Mouse (Mus musculus) heart, postnatal 4 days (tissue): ENCODE measurements around the gene Slc30a9. TPM values are rescaled to one million over a fixed set of nuclear protein-coding genes. Genes with fewer than 3 reads are reported as not detected.

ENCODE experiments used
- DNase-seq: peaks from one replicate; pipeline ENCODE4 v3.0.0; 2021
- total RNA-seq, 2 experiments: library from RNA; stranded (reverse); gene quantifications; 2 replicates each; pipeline ENCODE4 v1.2.3; 2021

Slc30a9 gene
- total RNA-seq, 2 experiments from 2014 or later: 145 to 155 TPM

GRCm38 (mm10) chr5:67321656-67322268 is 15.0 kb downstream of the Slc30a9 start:
- no peak for DNase-seq

DNA sequence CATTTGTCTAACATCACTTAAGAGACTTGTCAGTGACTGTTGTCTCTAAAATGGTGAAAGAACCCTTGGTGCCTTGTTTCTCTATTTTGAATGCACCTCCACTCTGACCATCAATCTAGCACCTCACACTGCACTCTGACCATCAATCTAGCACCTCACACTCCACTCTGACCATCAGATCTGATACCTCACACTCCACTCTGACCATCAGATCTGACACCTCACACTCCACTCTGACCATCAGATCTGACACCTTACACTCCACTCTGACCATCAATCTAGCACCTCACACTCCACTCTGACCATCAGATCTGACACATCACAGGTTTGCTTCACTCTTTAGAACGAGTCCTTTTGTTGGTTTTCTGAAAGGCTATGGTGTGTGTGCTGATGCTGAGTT is 17.3 kb downstream of the Slc30a9 start:
- DNase-seq: no peak

DNA sequence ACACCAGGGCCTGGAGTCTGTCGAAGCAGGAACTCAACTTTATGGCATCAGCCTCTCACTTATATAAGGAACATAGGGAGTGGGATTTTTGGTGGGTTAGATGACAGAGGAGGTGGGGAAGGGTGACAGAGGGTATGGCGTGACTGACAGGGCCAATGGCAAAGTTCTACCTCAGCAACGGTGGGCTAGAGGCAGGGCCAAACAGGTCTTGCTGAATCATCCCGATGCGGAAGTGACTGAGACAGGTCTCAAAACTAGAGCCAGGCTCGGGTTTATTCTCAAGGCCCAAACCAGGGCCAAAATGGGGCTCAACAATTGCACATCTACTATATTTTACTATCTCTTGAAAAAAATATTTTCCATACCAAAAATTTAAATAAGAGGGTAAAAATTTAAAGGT is 34.1 kb downstream of the Slc30a9 start:
- no peak for DNase-seq

DNA sequence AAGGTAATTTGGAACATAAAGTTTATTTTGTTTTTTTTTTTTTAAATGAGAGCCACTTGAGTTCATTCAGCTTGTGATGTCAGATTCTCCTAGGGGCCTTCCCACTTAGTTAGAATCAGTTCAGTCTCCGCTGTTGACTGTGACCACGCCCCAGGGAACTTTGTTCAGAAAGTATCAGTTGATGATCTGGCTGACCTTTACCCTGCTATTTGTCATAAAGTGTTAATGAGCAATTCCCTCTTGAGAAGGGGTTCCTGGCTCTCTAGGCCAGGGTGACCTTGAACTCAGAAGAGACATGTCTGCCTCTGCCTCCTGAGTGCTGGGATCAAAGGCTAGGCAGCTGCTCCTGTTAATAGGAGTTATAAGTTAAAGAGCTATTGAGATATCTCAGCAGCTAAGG is 40.3 kb downstream of the Slc30a9 start:
- DNase-seq: no peak

GRCm38 (mm10) chr5:67348949-67349348 is 42.2 kb downstream of the Slc30a9 start:
- no peak for DNase-seq

DNA sequence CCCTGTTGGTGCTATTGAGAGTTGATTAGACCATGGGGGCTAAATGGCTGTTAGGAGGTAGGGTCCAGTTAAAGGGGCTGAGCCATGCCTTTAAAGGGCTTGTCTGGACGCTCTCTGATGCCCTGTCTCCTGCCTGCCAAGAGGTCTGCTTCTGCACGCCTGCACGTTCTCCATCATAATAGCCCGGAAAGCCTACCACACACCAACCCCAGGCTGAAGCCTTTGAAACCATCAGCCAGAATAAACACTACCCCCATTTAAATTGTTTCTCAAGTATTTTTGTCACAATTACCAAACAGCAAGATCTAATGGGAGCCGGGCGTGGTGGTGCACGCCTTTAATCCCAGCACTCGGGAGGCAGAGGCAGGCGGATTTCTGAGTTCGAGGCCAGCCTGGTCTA is 55.6 kb downstream of the Slc30a9 start:
- no peak for DNase-seq

- DNase-seq: no peak
These were observed 56.2 kb downstream of the Slc30a9 start for GRCm38 (mm10) chr5:67362931-67363330.

GRCm38 (mm10) chr5:67377044-67377621 is 70.4 kb downstream of the Slc30a9 start:
- DNase-seq: no peak

GRCm38 (mm10) chr5:67381690-67382089 is 74.9 kb downstream of the Slc30a9 start:
- no peak for DNase-seq

- no peak for DNase-seq
These were observed 75.8 kb downstream of the Slc30a9 start for GRCm38 (mm10) chr5:67382556-67382955.

DNA sequence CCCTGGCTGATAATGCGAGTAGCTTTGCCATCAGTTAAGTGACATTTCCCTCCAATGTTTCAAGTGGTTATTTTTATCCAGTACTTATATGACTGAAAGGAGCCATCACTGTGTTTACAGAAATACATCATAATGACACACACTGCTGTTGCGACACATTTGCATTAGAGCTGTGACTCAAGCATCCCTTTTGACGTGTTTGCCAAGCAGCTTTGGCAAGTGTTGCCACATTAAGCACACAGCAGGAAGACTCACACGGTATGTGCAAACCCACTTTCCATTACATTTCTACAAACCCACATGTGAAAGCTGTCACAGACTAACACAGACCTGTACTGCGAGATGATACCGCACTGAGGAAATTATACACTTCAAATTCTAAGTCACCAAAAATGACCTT is 87.2 kb downstream of the Slc30a9 start:
- DNase-seq: no peak

- DNase-seq: no peak
These were observed 88.6 kb downstream of the Slc30a9 start for GRCm38 (mm10) chr5:67395211-67395851.

DNA sequence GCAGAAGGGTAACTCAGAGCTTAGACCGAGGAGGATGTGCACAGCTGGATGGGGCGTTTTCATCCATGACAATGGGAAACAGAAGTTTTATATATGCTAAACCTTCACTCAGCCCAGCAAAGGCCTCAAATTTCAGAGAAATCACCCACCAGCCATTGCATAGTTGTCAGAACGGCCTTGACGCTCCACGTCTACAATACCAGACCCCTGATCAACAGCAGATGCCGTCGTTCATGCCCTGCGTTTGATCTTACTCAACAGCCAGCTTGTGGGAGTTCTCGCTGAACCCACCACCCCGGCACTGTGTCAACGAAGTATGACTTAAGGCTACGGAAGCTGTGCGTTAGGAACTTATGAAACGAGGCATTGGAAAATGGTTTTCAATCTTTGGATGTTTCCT is 90.4 kb downstream of the Slc30a9 start:
- no peak for DNase-seq

DNA sequence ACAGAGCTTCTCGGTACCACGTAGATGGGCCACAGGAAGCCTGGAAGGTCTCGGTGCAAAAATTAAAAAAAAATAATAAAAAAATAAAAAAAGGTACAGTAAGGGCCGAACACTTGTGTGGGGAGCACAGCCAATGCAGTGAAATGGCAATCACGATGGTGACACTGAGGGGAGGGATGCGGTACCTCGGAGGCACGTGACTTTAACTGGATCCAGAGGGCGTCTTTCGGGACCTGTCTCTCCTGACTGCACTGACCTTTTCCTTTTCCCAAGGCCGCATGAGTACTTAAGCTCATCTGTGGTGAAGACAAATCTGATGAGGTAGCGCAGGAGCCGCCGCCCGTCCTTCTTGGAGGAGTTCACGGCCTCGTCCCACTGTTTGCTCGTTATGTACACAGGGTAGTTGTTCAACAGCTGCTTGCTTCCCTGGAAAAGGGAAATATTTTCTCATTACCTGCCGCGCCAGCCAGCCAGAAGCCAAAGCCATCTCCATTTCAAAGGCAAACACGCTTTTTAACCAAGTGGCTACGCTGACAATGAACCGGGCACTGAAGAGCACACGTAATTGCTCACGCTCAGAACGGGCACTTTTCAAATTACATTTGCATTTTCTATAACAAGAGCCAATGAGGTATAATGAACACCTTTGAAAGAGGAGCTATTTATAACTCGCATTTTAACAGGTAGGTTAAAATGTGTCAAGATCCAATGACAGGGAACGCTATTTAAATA is 93.3 kb downstream of the Slc30a9 start:
- no peak for DNase-seq

DNA sequence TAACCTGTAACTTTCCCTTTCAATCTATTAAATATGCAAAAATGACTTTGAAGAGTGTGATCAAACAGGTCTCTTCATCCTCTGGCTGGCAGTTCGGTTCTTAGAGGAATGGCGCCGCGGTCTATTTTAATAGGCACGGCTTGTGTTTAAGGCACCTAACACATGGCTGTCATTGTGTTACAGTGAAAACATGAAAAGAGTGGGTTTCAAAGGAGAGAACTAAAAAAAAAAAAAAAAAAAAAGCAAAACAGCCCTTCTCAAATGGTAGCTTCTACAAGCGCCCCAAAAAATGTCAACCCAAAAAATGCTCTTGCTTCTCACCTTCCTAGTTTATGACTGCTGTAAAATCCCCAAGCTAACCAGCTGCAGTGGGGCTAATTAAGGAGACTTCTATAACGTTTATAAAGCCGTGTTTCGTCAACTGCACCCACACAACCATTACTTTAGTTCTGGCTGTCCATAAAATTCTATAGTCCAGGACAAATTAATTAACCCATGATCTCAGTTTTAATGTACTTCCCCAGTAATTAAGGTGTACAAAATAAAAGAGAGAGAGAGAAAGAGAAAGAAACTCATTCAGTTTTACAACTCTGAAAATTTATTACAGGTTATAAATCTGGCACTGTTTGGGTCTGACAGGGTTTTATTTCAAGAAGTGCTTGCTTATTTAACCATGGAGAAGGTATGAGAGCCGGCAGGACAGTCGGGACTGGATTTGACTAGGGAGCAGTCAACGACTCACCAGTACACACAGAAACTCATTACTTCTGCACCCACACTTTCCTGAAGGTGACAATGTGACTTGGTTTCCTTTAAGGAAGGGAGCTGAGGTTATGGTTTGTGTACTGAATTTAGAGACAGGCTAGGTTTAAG is 94.1 kb downstream of the Slc30a9 start:
- DNase-seq: no peak

GRCm38 (mm10) chr5:67401612-67402011 is 94.9 kb downstream of the Slc30a9 start:
- DNase-seq: no peak

- DNase-seq: no peak
These were observed 97.6 kb downstream of the Slc30a9 start for GRCm38 (mm10) chr5:67404380-67404779.

- no peak for DNase-seq
These were observed 98.2 kb downstream of the Slc30a9 start for GRCm38 (mm10) chr5:67404919-67405318.
